Mouse (Mus musculus): ENCODE data around the gene Kif24.

Gene Kif24

GRCm38 (mm10) chr4:41401167-41401566 is 63.5 kb downstream of the Kif24 start:
- no peak for DNase-seq (ENCODE audit: low spot score)

GRCm38 (mm10) chr4:41399904-41400303 is 64.8 kb downstream of the Kif24 start:
- DNase-seq (ENCODE audit: low spot score), result no peak

GRCm38 (mm10) chr4:41398353-41398752 is 66.3 kb downstream of the Kif24 start:
- no peak for DNase-seq (ENCODE audit: low spot score)

GRCm38 (mm10) chr4:41394651-41395050 is 70.0 kb downstream of the Kif24 start:
- DNase-seq (ENCODE audit: low spot score), result no peak

- no peak for DNase-seq (ENCODE audit: low spot score)
These were observed 73.7 kb downstream of the Kif24 start for GRCm38 (mm10) chr4:41391015-41391414.

GRCm38 (mm10) chr4:41390122-41390521 is 74.6 kb downstream of the Kif24 start:
- peak; percentile 32 for DNase-seq (ENCODE audit: low spot score)

- no peak for DNase-seq (ENCODE audit: low spot score)
These were observed 75.4 kb downstream of the Kif24 start for GRCm38 (mm10) chr4:41389240-41389639.

- no peak for DNase-seq (ENCODE audit: low spot score)
These were observed 76.1 kb downstream of the Kif24 start for GRCm38 (mm10) chr4:41388616-41389015.

GRCm38 (mm10) chr4:41387755-41388469 is 76.8 kb downstream of the Kif24 start:
- no peak for DNase-seq (ENCODE audit: low spot score)

- no peak for DNase-seq (ENCODE audit: low spot score)
These were observed 78.2 kb downstream of the Kif24 start for GRCm38 (mm10) chr4:41386412-41386975.

GRCm38 (mm10) chr4:41381213-41381950 is 83.3 kb downstream of the Kif24 start:
- no peak for DNase-seq (ENCODE audit: low spot score)

- DNase-seq (ENCODE audit: low spot score), result no peak
These were observed 87.1 kb downstream of the Kif24 start for GRCm38 (mm10) chr4:41377567-41377966.

GRCm38 (mm10) chr4:41369702-41370437 is 94.8 kb downstream of the Kif24 start:
- no peak for DNase-seq (ENCODE audit: low spot score)

- no peak for DNase-seq (ENCODE audit: low spot score)
These were observed 96.5 kb downstream of the Kif24 start for GRCm38 (mm10) chr4:41368198-41368597.

- no peak for DNase-seq (ENCODE audit: low spot score)
These were observed 103.6 kb downstream of the Kif24 start for GRCm38 (mm10) chr4:41361059-41361458.

GRCm38 (mm10) chr4:41359358-41359757 is 105.3 kb downstream of the Kif24 start:
- DNase-seq (ENCODE audit: low spot score), result no peak

- DNase-seq (ENCODE audit: low spot score), result no peak
These were observed 106.0 kb downstream of the Kif24 start for GRCm38 (mm10) chr4:41358669-41359068.

- no peak for DNase-seq (ENCODE audit: low spot score)
These were observed 107.5 kb downstream of the Kif24 start for GRCm38 (mm10) chr4:41357154-41357553.

- no peak for DNase-seq (ENCODE audit: low spot score)
These were observed 111.4 kb downstream of the Kif24 start for GRCm38 (mm10) chr4:41353265-41353664.

- no peak for DNase-seq (ENCODE audit: low spot score)
These were observed 111.9 kb downstream of the Kif24 start for GRCm38 (mm10) chr4:41352758-41353157.

- DNase-seq (ENCODE audit: low spot score), result no peak
These were observed 115.5 kb downstream of the Kif24 start for GRCm38 (mm10) chr4:41349199-41349591.

GRCm38 (mm10) chr4:41348584-41349198 is 116.0 kb downstream of the Kif24 start, which contains the start of gene Ubap1:
Gene Ubap1, plus strand, starts transcription at chr4:41348996.
- peak; percentile 95 for DNase-seq (ENCODE audit: low spot score)

All from ovary, adult 18-20 months (tissue).